Mouse (Mus musculus) frontal cortex, postnatal 36 days (tissue): Measurements from ENCODE around the gene Slc26a8.

Experiments
- DNase-seq, 2 experiments: peaks; one replicate each; pipeline ENCODE4 v3.0.0; 2022; ENCODE audit warnings: low spot score in 2 of 2

Slc26a8 gene

DNA sequence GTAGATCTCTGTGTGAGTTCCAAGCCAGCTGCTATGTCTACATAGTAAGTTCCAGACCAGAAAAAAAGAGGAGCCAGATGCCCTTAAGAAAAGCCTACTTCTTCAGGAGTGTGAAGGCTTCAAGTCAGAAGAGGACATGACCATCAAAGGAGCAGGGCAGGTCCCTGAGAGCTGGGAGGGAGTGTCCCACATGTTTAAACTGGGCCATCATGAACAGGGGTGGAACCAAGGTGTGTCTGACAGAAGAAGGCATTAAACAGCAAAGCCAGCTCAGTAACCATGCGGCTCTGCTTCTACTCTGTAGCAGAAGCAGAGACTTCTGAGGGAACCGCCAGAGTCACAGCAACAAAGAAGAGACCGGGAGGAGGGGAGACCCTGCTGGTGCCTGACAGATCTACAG lies 46.3 kb downstream of the Slc26a8 start:
- no peak for DNase-seq

GRCm38 (mm10) chr17:28640113-28640512 lies 49.9 kb downstream of the Slc26a8 start:
- DNase-seq: no peak

DNA sequence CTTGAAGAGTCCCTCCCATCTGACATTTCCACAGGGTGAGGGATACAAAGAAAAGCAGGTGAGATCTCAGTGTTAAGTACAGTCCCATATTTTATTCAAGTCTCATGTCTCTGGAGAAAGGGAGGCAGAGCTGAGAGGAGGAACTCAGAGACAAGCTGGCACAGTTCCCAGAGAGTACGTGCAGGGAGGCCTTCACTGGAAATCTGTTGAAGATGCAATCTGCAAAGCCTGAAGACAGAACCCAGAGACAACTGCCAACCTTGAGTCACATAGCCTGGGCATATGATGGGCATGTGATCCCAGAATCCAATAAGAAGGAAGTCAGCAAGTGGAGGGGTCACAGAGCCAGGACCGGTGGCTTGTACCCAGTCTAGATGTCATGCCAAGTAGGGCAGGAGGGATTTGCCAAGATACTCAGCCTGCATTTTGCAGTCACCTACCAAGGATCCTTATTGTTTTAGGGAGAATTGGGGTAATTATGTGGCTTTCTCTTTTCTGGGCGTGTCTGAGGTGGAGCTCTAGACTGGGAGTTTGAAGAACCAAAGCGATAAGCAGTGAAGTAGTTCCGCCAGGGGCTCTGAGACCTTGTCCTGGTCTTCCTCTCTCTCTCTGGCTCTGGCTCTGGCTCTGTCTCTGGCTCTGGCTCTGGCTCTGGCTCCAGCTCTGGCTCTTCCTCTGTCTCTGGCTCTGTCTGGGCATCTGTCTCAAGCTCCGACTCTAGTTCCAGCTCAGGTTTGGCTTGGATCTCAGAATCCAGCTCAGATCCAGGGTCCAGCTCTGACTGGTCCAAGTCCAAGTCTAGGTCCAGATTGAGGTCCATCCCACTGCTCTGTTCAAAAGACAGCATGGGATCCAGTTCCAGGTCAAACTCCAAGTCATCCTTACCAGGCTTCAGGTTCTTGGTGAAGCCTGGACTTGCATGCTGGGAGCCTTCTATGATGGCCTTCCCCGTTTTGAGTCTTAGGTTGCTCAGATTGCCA lies 52.0 kb downstream of the Slc26a8 start:
- DNase-seq: peak; percentile 75 to 86

- DNase-seq: no peak
These were observed 54.2 kb downstream of the Slc26a8 start for GRCm38 (mm10) chr17:28635842-28636241.

DNA sequence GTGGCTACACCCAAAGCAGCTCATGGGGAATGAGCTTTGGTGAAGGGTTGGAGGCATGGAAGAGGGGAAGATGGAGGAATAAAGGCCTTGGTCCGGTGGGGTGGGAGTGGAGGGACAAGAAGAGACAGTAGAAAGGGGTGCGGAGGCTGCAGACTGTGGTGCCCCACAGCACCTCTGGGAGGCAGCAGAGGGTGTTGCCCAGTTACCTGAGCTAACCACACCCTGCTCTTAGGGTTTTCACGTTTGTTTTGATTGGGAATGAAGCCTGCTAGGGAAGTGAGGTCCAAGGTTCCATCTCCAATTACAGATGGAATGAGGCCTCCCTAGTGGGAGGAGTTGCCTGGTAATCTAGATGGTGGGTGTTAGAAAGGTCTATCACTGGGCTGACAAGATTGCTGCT lies 60.9 kb downstream of the Slc26a8 start:
- no peak for DNase-seq

DNA sequence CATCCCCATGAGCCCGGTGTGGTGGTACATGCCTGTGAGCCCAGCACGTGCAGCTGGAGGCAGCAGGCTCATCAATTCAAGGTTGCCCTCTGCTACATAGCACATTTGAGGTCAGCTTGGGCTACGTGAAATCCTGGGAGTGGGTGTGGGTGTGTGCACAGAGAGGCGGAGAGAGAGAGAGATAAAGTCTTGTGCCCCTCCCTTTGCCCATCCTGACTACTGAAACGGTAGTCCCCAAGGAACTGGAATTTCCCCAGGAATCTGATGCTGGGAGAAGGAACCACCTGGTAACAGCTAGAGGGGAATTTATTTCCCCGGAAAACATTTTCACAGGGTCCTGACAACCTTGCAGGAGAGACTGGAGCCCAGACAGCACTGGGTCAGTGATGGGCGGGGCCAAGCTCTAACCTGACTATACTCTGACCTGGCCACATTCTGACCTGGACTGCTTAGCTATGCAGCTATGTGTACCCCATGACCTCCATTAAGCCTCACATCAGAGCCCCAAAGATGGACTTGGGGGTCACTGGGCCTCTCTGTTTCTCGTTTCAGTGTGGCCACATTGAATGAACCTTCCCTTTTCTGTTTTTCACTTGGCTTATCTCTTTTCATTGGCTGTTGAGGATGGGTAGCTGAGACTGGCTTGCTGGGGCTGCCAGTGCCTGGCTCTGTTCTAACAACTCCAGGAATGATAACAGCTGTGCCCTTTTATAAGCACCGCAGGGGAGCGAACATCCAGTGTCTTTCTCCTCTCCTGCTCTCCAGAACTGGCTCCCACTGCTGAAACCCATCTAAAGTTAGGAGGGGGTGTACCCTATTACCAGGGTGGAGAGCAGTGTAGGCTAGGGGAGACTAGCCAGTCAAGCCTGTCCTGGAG lies 61.5 kb downstream of the Slc26a8 start:
- DNase-seq: no peak

DNA sequence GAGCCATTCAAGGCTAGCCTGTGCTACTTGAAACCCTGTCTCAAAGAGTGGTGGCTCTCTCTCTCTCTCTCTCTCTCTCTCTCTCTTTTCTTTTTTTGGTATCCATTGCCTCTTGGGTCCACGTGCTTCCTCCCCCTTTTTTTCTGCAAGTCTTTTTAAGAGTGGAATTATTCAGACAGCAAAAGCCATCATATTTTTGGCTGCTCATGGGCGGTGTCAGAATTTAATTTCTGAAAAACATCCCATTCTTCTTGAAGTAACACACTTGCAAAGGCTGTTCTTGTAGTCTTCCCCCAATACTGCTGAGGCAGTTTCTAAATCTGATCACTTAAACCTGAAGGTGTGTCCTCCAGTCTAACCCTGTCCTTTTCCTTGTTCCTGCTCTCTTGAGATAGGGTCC lies 63.1 kb downstream of the Slc26a8 start:
- peak in 1 of 2 experiments; percentile 81 for DNase-seq

GRCm38 (mm10) chr17:28625327-28625726 lies 64.7 kb downstream of the Slc26a8 start:
- DNase-seq: no peak

DNA sequence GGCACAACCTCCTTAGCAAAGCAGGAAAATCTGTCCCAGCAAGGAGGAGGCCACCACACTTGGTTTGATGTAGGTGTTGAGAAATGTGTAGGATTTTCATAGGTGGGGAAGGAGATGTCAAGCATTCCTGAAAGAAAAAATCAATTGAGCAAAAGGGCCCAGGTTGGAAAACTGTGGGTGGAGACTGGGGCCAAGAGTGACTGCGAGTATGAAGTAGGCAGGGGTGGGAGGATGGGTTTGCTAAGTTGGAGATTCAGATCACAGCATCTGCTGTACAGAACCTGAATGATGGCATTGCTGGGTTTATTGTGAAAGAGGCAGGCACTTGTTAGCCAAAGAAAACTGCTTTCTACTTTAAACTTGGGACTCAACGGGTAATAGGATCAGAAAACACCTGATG lies 65.2 kb downstream of the Slc26a8 start:
- DNase-seq: peak in 1 of 2 experiments; percentile 55

DNA sequence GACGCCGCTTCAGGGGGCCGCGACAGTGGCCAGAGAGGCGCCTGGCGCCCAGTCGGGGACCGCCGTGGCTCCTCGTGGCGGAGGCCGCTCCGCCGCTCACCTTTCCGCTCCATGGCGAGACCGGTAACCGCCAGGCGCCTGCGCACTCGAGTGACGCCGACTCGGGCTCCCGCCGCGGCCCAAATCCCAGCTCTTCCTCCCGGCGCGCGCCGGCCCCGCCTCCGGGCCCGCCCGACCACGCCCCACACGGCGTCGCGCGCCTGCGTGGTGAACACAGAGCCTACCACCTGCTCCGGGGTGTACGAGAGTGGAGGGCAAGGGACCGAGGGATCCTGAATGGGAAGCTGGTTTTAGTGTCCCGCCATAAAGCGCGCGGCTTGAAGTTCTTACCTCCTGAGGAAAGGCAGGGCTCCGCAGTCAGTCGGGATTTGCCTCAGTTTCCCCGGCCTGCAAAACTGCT lies 67.7 kb downstream of the Slc26a8 start, which contains the start of gene Srpk1:
Srpk1 (minus strand) TSS at position 410 of the 460 bp plus-strand sequence.
- peak; percentile 87 to 89 for DNase-seq

GRCm38 (mm10) chr17:28621381-28622299 lies 68.4 kb downstream of the Slc26a8 start:
- DNase-seq: peak; percentile 45 to 60

GRCm38 (mm10) chr17:28618775-28619174 lies 71.3 kb downstream of the Slc26a8 start:
- no peak for DNase-seq

GRCm38 (mm10) chr17:28618124-28618523 lies 71.9 kb downstream of the Slc26a8 start:
- DNase-seq: no peak

DNA sequence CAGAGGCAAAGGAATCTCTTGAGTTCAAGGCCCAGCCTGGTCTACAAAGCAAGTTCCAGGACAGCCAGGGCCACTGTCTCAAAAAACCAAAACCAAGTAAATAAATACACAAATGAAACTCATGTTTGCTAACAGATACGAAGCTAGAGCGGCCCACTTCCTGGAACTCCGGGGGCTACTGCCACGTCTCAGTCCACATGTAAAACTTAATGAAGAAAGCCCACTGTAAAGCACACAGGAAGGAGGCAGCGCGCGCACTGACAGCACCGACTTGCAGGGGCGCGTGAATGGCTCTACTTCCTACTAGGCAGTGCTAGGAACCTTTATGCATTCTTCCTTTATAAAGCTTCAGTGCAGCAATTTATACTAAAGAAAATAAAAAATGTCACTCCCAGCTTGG lies 72.4 kb downstream of the Slc26a8 start:
- DNase-seq: no peak

- DNase-seq: no peak
These were observed 74.7 kb downstream of the Slc26a8 start for GRCm38 (mm10) chr17:28615332-28615731.

GRCm38 (mm10) chr17:28613096-28613495 lies 76.9 kb downstream of the Slc26a8 start:
- no peak for DNase-seq

GRCm38 (mm10) chr17:28612603-28613002 lies 77.4 kb downstream of the Slc26a8 start:
- DNase-seq: no peak

DNA sequence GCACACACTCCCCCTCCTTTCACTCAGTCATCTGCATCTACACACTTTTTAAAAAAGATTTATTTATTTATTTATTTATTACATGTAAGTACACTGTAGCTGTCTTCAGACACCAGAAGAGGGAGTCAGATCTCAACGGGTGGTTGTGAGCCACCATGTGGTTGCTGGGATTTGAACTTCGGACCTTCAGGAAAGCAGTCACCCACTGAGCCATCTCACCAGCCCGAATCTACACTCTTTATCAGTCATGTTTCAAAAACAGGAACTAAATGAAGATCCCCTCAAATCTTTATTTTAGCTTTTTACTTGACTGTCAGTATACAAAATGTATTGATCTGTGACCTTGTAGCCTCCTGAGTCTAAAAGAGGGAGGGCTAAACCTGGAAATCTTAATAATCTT lies 80.5 kb downstream of the Slc26a8 start:
- no peak for DNase-seq

GRCm38 (mm10) chr17:28601557-28602250 lies 88.3 kb downstream of the Slc26a8 start:
- DNase-seq: no peak

DNA sequence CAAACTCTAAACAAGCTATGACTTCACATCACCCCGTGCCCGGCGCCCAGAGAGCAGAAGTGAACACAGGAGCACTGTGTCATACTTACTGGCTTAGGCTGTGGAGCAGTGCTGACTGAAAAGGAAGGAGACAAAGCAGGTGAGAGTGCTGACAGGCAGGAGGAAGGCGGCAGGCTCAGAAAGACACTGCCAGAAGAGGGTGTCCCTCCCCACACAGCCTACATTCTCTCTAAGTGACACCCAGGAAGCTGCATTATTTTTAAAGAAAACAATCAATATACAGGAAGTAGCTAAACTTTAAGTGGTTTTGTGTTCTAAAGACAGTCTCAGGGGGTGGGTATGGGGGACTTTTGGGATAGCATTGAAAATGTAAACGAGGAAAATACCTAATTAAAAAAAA lies 89.3 kb downstream of the Slc26a8 start:
- DNase-seq: no peak

DNA sequence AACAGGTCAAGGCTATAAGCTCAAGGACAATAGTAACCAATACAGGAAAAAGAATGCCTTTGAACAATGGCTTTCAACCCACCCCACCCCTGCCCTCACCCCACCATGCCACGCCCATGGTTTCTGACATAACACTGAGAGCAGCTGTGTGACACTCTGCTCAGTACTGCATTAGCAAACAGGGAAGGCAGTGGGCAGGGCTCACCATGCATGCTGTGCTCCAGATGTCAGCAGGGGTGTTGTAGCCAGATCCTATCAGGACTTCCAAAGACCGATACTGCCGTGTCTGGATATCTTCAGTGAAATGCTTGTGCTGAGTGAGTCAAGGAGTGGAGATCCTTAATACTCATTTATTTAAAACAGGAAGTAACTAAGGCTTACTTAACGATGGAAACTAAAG lies 96.1 kb downstream of the Slc26a8 start:
- DNase-seq: no peak
